Mouse (Mus musculus) ovary, adult 18-20 months (tissue): ENCODE measurements around the gene Tns3.
A peak's percentile ranks its signal among the peaks of the same experiment; 100 is the strongest.

ENCODE experiments used
- DNase-seq: peaks from one replicate; pipeline ENCODE4 v3.0.0; 2022; ENCODE audit warnings: low spot score, mixed read lengths

The Tns3 gene

DNA sequence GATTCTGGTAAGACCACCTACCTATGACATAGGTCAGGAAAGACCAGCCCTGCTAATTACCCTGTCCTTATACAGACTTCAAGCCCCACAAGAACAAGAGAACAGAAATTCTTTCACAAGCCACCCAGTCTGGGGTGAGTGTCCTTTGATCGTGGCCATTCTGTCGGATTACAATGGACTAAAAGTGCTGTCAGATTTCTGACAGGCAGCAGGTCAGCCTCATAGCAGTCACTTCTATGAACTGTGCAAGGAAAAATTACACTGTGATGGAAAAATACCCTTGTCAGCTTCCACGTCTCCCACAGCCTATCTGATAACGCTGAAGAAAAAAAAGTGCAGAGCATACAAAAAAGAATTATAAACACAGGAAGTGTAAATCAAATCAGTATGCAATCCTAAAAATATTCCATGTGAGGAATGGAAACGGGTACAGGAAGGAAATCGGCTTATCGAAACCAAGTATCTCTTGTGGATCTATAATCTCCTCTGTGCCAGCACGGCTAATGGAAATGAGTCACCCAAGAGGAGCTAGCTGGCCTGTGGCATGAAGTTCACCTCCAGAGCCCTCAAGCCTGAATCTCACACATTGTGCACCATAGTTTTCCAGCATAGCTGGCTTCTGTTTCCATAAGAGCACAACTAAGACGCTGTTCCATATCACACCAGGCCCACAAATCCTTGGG lies 138.7 kb downstream of the Tns3 start:
- no peak for DNase-seq

DNA sequence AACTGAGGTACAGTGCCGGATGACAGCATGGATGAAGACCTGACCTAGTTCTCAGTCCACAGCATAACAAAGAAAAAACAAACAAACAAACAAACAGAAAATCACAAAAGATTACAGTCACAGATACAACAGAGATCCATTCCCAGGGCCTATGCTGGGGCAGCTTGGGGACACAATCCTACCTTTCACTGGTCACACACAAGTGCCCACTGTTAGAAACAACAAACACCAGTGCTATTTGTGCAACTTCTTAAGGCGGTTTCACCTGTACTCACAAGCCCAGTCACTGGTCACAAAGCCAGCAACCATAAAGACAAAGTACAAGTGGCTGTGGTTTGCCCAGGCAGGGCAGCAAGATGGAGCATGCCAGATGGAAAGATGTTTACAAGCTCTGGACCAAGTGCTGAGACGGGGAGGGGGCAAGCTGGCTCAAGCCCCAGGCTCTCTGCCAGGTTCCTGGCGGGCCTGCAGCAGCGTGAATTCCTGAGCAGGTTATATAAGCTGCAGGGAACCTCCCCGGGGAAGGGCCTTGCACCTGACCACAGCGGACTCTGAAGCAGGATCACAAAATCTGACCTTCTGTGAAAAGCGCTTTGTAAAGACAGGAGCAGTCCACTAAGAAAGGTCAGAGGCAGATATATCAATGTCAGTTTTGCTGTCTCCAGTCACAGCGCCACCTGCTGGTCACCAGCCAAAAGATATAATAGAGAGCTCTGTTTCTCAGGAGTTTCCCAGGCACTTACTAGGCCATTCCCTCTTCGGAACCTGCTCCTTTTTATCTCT lies 140.8 kb downstream of the Tns3 start:
- peak; percentile 51 for DNase-seq

DNA sequence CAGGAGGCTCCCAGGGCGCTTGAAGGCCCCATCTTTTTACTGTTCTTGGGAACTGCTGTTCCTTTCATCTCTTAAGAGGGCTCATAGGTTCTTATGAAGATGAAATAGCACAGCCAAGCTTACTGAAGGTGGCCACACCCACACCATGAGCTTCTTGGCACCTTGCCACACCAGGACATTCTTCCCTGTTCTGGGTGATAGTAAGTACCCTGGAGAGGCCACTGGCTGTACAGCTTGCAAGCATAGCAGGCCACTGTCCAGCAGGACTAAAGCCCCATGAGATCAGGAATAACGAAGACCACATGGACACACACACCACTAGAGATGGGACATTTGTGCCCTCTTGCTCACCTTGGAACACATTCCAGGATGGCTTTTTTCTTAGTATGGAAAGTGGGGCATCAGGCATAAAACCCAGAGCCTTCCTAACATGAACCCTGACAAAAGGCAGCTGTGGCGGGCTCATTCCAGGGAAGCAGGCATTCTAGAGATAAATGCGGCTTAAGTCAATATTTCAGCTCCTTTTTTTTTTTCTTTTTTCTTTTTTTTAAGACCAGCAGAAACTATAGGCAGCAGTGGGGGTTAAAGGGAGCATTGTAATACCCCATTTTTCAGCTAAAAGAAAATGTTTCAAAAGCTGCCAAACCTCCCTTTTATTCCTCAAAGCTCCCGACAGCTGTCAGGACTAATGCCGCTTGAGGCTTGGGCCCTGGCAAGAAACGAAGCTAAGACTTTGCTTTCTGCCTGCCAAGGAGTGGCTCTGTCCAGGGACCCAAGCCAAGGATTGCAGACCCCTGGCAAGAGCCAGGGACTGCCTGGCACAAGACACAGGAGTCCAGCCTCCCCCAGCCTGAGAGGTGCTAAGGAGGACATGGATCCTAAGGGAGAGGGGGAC lies 150.7 kb downstream of the Tns3 start:
- no peak for DNase-seq

DNA sequence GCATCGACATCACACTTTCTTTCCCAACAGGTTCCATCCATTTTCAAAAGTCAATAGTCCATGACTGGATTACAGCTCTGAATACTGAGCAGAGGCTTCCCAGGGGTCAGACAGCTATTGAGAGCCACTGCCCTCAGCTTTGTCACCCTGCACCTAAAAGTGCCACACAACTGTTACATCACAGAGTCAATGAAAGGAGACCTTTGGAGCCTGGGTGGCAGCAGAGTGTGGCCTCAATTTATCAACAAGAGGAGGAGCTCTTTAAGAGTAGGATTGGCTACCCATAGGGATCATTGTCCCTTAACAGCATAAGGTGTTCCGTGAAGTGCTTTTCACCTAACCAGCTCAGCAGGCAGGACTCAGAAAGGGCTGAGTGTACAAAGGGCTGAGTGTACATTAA lies 154.0 kb downstream of the Tns3 start:
- no peak for DNase-seq

DNA sequence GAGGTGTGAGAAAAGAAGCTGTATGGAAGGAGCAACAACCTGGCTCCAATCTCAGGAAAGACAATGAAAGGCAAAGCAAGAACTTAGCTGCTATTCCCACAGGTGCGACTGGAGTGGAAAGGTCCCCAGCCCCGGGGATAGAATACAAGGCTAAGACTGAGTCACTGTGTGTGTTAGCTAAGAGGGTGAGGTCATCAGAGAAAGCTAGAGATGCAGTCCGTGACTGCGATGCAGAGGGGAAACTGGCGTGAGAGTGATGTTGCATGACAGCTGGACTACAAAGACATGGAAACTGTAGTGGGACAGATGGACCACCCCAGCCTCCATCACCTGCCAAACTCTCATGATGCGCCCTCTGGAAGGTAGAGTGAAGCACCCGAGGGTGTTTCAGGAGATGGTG lies 154.7 kb downstream of the Tns3 start:
- no peak for DNase-seq

DNA sequence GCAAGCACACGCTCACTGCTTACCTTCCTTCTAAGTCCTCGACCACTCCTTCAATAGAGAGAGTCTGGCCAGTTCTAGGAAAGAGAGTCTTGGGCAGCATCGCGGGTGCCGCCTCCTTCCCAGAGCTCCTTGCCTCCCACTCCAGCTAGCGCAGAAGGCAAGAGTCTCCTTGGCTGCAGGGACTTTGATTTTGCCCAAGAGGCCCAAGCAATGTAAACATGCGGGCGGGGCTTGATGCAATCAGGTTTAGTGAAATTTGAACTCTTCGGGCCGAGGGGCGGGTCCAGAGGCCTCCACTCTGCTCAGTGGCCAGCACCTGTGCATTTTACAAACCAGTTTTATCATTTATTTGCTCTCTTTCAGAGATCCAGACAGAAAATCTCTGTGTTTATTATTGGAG lies 160.6 kb downstream of the Tns3 start:
- DNase-seq, result peak; percentile 54

DNA sequence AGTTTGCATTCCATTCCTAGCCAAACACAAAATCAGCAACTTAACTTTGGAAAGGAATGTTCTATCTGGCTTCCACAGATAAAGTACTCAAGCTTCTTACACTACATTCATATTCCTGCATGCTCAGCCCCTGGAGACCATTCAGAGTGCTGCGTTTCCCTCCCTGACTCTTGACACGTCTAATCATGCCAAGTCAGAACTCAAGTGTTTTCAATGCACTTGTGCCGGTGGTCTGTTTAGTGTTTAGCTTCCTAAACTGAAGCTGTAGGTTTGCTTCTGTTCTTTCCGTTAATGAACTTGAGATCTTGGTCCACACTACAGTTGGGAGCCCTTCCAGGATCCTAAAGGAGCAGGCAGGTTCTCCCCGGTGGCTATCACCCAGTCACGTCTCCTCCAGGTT lies 163.5 kb downstream of the Tns3 start:
- no peak for DNase-seq

DNA sequence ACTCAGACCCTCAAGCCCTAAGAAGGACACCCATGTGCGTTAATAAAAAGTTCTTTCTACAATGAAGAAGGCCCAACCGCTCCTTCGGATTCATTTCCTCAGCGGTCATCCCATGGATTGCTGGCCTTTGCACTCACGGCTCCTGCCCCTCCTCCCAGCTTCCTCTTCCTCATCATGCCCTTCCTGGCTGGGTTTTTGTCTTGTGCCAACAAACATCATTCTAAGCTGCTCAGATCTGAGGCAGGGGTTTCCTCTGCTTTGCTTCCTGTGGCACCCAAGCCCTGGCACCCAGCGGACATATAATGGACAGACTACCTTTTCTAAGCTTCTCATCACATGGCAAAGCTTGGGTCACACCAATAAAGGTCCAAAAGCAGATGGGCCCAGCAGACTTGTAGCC lies 167.2 kb downstream of the Tns3 start:
- no peak for DNase-seq

DNA sequence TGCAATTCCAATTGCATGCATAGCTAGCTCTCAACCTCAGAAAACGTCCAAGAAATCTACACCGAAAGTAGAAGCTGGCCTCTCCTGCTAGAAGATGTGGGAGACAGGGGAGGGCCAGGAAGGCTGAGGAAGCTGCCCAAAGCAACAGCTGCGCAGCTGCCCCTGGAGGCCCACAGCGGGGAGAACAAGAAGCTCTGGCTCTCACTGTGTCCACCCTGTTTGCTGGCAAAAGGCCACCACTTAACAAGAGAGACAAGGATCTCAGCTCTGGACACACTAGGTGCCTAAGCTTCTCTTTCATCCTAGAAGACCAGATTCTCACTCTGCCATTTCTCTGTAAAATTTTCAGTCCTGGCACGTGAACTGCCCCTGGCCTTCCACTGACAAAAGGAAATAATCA lies 167.6 kb downstream of the Tns3 start:
- peak; percentile 44 for DNase-seq

DNA sequence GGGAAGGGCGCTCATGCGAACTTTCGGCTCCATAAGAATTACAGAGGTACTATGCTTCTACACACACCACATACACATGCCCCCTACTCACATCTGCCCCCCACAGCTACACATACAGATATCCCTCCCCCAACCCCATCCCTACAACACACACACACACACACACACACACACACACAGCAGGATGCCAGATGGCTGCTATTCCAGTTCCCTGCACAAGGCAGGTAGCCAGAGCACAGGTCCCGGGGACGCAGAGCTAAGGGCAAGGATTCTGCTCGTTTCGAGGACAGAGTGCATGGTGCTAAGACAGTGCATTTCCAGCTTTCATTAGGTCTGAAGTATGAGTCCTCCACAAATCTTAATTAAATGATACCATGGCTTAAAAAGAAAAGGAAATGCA lies 168.5 kb downstream of the Tns3 start:
- DNase-seq, result no peak

DNA sequence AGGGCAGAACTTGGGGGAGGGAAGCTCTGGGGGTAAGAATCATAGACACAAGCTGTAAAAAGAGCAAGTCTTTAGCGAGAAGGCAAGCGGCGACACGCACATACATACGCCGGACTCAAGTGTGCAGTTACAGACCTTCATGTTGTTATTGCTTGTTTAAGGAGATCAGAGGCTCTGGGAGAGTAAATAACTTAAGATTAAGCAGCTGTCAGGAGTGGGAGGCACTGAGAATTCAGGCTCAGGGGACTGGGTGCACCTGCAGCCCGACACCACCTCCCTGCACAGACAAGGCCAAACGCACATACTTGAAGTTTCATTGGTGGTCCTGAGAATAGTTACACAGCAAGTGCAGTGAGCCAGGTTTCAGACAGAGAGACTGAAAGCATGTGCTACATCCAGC lies 169.3 kb downstream of the Tns3 start:
- no peak for DNase-seq

DNA sequence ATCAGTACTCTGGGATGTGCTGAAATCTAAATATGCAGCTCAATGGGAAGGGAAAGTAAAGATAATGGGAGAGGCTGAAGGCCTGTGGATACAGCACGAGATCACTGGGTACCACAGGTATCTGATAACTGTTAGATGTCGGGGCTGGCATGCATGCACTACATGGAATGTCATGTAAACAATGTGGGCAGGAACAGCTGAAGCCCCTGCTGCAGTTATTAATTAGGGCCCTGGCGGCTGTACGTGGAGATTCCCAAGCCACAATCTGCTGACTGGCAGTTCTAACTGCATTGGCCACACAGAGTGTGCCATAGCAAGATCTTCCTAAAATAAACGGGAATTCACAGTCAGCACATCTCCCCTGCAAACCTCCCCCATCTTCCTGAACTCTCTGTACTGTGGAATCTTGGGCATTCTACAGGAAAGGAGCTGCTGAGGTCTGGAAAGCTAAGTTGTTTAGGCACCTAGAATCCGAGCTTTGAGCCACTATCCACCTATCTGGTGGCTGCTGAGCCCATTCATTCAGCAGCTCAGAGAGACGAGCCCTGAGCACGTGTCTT lies 170.3 kb downstream of the Tns3 start:
- no peak for DNase-seq

DNA sequence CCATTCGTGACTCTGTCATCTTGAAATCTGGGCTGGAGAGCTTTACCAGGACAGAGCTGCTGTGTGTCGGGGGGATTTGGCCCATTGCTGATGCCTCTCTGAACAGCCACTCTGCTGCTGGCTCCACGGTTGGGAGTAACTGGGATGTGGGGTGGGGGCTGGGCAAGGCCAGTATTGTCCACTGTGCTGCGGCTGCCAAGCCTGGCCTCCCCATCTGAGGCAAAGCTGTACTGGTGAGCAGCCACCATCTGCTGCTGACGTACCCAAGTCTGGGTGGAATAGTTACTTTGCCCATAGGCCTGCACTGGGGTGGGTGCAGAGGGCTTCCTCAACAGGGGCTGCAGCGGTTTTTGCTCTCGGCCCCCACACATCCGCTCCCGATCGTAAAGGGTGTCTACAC lies 172.0 kb downstream of the Tns3 start:
- DNase-seq, result no peak

DNA sequence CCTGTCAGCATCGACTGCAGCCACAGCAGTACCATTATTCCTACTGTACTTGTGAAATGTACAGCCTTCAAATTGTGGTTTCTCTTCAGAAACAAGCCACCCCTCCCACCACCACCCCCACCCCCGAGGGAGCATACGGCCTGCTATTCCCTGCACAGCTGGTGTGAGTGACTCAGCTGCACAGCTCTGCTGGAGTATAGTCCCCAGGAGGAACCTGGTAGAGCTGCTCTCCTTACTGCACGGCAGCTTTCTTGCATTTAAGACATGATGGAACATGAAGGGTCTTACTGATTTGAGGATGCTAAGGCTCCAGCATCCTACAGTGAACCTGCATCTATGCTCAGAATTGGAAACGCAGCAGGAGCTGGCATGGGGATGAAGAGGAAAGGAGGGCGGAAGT lies 176.1 kb downstream of the Tns3 start:
- DNase-seq, result no peak

DNA sequence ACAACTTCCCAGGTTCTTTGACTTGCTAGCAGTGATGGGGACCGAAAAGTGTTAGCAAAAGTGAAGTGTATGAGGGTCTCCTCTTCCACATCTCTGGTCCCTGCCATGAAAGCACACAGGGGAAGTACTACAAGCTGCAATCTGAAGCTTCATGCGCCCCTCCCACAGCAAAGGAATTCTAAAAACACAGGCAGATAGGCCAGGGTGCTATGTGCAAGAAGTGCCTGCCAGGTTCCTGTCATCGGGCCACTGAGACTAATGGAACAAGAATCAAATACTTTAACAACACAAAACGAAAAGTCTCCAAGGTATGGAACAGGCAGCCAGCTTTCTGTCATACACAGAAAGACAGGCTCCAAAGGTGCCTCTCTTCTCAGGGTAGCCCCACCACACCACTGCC lies 177.8 kb downstream of the Tns3 start:
- DNase-seq, result no peak

DNA sequence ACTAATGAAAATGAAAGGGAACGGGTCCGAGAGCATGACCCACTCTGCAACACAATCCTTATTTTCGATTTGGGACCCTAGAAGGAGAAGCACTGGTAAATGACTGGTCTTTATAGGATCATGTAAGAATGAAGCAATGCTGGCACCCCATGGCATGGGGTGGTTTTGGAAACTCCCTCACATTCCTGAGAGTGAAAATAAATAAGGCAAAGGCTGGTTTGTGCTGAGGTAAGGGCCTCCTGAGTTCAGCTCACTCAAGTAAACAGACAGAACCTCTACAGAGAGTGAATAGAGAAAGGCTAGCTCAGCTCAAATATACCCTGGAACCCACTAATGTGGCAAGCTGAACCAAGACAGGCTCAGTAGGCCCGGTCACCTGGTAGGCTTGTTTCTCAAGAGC lies 179.8 kb downstream of the Tns3 start:
- no peak for DNase-seq

DNA sequence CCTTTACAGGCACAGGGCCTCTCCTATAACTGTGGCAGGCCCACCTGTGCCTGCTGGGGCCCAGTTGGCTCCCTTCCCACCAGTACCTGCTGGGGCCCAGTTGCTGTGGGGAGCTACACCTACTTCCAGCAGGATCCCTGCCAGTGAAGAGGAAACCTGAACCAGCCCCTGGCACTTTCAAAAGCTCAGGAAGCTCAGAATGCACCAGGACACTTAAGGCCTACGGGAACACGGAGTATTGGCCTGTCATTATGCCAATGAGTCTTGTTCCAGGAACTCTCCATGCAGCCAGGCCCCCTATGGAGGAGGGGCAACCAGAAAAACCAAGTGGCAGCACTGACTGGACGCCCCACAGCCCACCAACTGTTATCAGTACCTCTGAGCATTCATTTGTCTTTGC lies 181.6 kb downstream of the Tns3 start:
- no peak for DNase-seq

DNA sequence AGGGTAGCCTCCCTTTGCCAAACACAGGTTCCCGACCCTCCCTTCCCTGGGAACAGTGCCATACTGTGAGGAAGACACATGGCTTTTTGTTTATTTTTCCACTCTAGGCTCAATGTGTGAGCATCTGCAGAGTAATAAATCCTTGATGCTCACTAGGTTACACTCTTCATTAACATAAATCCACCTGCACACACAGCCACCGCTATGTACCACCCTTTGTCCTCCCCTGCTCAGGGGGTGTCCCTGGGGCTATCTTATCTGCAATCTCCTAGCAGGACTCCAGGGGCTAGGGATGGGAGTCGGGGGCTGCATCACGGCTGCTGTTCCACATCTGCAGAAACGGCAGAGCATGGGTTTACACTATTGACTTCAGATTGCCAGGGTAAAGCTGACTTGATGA lies 182.4 kb downstream of the Tns3 start:
- DNase-seq, result no peak

DNA sequence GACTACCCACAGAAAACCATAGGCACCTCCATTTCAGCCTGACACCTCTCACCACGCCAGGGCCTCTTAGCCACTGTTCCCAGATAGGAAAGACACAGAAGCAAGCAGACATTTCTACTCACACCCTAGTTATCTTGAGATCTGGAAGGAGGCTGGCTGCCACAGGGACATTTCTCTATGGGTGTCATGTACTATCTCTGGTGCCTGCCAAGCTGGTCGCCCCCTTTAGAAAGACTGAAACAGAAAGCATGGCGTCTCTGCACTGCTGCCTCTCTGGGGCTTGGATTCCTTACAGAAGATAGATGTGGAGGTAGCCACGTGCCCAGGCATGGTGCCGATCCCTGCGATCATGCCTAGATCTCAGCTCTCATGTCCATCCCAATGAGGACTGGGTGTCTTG lies 182.8 kb downstream of the Tns3 start:
- DNase-seq, result no peak

DNA sequence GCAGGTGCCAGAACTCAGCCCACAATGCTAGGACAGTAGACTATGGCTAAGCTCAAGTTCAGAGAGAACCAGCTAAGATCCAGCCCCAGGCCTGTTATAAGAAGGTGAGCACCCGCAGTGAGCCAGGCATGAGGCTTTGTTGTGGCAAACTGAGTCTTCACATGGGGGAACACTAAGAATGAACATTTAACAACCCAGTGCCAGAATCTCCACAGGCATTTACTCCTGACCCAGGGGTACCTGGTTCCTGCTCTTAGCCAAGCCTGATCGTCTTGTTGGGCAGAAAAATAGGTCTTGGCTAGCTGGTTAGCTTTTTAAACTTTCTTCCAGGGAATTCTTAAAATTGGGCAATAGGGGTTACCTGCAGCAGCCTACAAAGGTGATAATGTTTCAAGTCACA lies 184.5 kb downstream of the Tns3 start:
- no peak for DNase-seq

DNA sequence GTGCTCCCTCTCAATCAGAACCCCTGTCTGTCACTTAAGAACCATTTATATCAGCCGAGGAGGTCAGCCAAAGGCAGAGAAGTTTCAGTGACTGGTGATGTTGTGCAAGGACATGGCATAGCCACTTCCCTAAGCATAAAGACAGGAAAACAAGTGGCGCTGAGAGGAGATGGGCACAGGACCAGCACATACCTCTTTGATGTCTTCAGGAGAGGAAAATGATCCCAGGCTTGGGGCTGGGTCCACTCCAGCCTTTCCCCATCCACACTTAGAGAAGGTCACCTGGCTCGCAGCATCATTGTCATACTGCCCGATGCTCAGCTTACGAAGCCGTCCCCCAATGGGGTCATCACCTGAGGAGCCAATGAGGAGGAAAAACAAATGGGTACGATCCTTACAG lies 185.0 kb downstream of the Tns3 start:
- DNase-seq, result no peak

DNA sequence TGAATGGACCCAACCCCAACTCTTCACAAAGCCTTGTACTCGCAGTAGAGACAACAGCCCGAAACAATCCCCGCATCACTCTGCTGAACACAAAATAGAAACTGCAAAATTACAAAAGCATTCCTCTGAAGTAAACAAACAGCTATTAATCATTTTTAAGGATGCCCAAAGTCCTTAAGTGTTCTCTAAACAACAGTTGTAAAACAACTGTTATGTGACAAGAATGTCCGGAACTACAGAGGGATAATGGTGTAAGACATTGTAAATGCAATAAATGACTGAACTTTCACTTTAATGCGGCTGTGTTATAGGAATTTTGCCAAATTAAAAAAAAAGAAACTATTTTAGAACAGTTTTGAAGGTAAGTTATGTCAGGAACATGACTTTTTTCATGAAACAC lies 190.7 kb downstream of the Tns3 start:
- no peak for DNase-seq

DNA sequence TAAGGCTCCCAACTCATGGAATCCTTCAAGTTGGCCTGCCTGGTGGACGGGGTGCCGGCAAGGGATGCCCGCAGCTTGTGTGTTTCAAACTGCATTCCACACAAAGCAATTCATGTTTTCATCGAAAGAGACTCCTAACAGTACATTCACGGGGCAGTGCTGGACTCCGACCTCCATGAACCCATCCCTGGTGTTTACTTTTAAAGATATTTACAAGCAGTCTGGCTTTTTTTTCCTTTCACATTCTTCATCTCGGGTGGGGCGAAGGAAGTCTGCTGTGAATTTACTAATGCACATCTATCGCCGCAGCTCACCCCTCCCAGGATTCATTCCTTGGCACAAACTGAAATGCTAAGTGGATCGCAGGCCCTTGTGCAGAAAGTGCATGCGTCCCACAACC lies 191.9 kb downstream of the Tns3 start:
- no peak for DNase-seq
